Mouse (Mus musculus) forebrain, embryonic 13.5 days (tissue): ENCODE data around the gene Chil1. TPM values are rescaled to one million over a fixed set of nuclear protein-coding genes. Genes with fewer than 3 reads are reported as not detected.

ENCODE experiments used
- ATAC-seq: fragments of 200-750 bp; cut with Nextera tagmentation; 2 replicates; pipeline ENCODE4 v1.8.0; 2017
- H3K27ac ChIP-seq: fragments of 300-500 bp; sonication (generic); 2 replicates; pipeline ENCODE4 v1.5.1; 2015; ENCODE audit warnings: inconsistent platforms, mild to moderate bottlenecking, moderate library complexity
- H3K27me3 ChIP-seq: fragments of 300-500 bp; sonication (generic); 2 replicates; pipeline ENCODE4 v1.6.1; 2015; ENCODE audit warnings: mild to moderate bottlenecking, inconsistent platforms
- H3K36me3 ChIP-seq: fragments of 300-500 bp; sonication (generic); 2 replicates; pipeline ENCODE4 v1.6.1; 2015; ENCODE audit warnings: mild to moderate bottlenecking, inconsistent platforms; ENCODE audit not compliant: poor library complexity, severe bottlenecking
- H3K4me1 ChIP-seq: fragments of 300-500 bp; sonication (generic); 2 replicates; pipeline ENCODE4 v1.6.1; 2015; ENCODE audit warnings: inconsistent platforms
- H3K4me2 ChIP-seq: fragments of 300-500 bp; sonication (generic); 2 replicates; pipeline ENCODE4 v1.6.1; 2015; ENCODE audit warnings: inconsistent platforms, mild to moderate bottlenecking, moderate library complexity
- H3K4me3 ChIP-seq: fragments of 300-500 bp; sonication (generic); 2 replicates; pipeline ENCODE4 v1.5.1; 2015; ENCODE audit warnings: mild to moderate bottlenecking, inconsistent platforms
- H3K9ac ChIP-seq: fragments of 300-500 bp; sonication (generic); 2 replicates; pipeline ENCODE4 v1.6.1; 2015; ENCODE audit warnings: mild to moderate bottlenecking, inconsistent platforms
- H3K9me3 ChIP-seq: fragments of 300-500 bp; sonication (generic); replicated peaks from 2 replicates; pipeline ENCODE4 v1.6.1; 2016; ENCODE audit warnings: inconsistent platforms
- WGBS: fragments of 180-500 bp; shearing (Covaris S2); methylation state at CpG from one replicate; pipeline ENCODE4 v1.1.7; 2015; 5-methylcytosine and 5-hydroxymethylcytosine counted together
- polyA plus RNA-seq: library from polyadenylated mRNA; unstranded; fragments of >200 nt; fragmentation: Nextera tagmentation; extraction: Ambion mirVana; gene quantifications from 2 replicates; pipeline ENCODE4 v1.2.1, GENCODE M21; 2015

Gene Chil1
- polyA plus RNA-seq: 2.0 and 3.2 TPM in 2 replicates

DNA sequence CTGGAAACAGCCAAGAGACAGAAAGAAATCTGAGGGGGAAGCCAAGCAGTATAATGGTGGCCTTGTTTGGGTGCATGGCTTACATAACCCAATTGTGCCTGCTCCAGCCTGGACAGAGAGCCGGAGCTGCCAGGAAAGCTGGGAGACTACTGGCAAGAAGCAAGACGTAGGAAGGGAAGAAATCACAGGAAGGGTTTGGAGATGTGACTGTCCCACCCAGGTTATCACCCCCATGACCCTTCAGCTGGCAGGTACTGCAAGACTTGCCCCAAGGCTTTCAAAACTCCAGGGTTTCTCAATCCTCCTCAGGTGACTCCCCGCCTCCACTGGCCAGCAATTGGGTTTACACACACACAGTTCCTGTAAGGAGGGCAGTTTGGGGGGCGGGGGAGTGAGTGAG lies at the start of gene Chil1:
TSS of gene Chil1 (plus strand) at position 152 of the 400 bp plus-strand sequence.
- Histone ChIP-seq H3K27ac (0 out of 2 replicates have a peak within 1 kb of the TSS, but pooled peaks have one; percentile 6), H3K9ac (no peak within 1 kb of the TSS), H3K36me3 (no peaks in the 10 kb centered on the region), H3K4me3 (no peak within 1 kb of the TSS), H3K4me2 (no peak within 1 kb of the TSS), H3K4me1 (peaks cover 17% of the 10 kb centered on the region), H3K27me3 (0 out of 2 replicates have a peak, but pooled peaks cover 9% of the 10 kb centered on the region), H3K9me3 (no peaks in the 10 kb centered on the region)
- no peak; the same call in 1 of the 2 replicates for ATAC-seq
- whole genome bisulfite sequencing: 47% methylated on average over 4 of the region's 4 CpGs

DNA sequence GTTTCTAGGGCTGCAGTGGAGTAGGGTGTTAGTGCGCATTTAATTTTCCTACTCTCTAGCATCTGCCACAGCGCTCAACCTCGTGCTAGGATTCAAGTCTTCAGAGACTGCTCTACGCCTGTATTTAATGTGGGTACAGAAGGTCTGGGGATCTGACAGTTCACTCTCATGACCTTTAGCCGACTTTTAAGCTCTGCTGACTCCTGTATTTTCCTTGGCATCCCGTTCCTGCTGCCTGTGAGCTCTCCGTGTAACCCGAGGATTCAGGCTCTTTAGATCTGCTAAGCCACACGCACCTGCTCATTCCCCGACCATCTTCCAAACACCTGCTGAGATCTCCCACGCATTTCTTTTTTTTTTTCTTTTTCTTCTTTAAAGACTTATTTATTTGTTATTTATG lies 48.7 kb upstream of the Chil1 start:
- no peak overlapping the region for H3K27ac ChIP-seq
- H3K9me3 ChIP-seq: peaks cover 6% of the 10 kb centered on the region; the same call in 1 of the 2 replicates
- H3K27me3 ChIP-seq: no peaks in the 10 kb centered on the region
- ATAC-seq: no peak
- H3K4me1 ChIP-seq: no peaks in the 10 kb centered on the region
- 74% methylated on average over 11 of the region's 11 CpGs for WGBS
- no peaks in the 10 kb centered on the region for H3K36me3 ChIP-seq
- H3K9ac ChIP-seq: no peak overlapping the region
- H3K4me3 ChIP-seq: no peak overlapping the region
- no peak overlapping the region for H3K4me2 ChIP-seq

DNA sequence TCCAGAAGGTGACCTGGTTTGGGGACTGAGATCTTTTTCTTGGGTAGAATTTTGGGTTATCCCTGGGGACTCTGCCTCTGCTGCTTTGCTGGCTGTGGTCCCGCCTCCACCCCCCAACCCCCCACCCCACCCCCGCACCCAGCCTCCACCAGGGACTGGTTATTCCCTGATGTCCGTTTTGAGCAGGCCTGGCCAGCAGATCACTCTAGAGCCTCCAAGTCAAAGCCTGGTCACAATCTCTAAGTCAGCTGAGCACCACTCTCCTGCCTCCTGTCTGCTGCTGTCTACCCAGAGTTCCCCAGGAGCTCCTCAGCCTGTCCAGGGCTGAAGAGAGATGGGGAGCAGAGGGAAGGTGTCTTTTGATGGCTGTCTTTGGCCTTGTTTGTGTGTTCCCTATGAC lies 45.6 kb upstream of the Chil1 start:
- Histone ChIP-seq H3K9me3 (no peaks in the 10 kb centered on the region), H3K4me2 (no peak overlapping the region), H3K27ac (no peak overlapping the region), H3K4me1 (no peaks in the 10 kb centered on the region), H3K27me3 (no peaks in the 10 kb centered on the region), H3K9ac (no peak overlapping the region), H3K4me3 (no peak overlapping the region), H3K36me3 (no peaks in the 10 kb centered on the region)
- no peak for ATAC-seq
- WGBS: 68% methylated on average over 3 of the region's 3 CpGs

DNA sequence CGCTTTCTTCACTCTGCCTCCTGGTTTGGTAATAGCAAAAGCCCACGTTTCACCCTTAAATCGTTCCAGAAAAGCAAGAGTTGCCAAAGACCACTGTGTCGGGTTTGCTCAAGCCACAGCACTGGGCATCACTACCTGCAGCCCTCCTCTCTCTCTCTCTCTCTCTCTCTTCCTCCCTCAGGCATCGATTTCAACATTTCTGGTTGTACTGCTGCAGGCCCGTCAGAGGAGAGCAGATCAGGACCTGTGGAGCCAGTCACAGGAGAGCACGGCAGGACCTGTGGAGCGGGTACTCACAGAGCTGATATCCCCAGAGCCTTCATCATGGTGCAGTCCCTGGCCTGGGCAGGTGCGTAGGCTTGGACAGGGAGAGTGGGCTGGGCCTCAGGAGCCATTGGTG lies 43.6 kb upstream of the Chil1 start:
- H3K9ac ChIP-seq: no peak overlapping the region
- no peak overlapping the region for H3K4me2 ChIP-seq
- H3K9me3 ChIP-seq: no peaks in the 10 kb centered on the region
- H3K36me3 ChIP-seq: no peaks in the 10 kb centered on the region
- H3K27ac ChIP-seq: no peak overlapping the region
- H3K4me1 ChIP-seq: peaks cover 13% of the 10 kb centered on the region
- no peaks in the 10 kb centered on the region for H3K27me3 ChIP-seq
- no peak for ATAC-seq
- no peak overlapping the region for H3K4me3 ChIP-seq
- WGBS: 90% methylated on average over 9 of the region's 9 CpGs

DNA sequence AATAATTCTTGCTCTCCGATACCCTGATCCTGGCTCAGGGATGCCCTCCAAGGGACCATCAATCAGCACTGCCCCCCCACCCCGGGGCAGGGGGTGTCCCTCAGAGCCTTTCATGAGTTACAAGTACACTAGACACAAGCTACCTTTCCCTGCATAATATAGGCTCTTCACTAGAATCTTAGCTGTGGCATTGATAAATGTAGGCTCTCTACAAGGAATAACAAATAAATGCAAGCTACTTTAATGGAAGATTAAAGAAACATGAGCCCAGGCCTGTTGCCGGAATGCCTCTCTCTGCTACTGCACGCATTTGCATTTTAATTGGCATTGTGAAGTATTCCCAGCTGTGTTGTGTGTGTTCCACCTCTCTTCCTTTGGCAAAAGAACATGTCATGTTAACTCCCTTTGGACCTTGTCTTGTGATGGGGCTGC lies 39.6 kb upstream of the Chil1 start:
- peaks cover 13% of the 10 kb centered on the region for H3K4me1 ChIP-seq
- H3K27me3 ChIP-seq: no peaks in the 10 kb centered on the region
- WGBS: 31% methylated on average over 4 of the region's 4 CpGs
- H3K36me3 ChIP-seq: no peaks in the 10 kb centered on the region
- H3K27ac ChIP-seq: peak overlapping the region; percentile 31
- no peak overlapping the region for H3K4me3 ChIP-seq
- no peaks in the 10 kb centered on the region for H3K9me3 ChIP-seq
- no peak overlapping the region for H3K9ac ChIP-seq
- peak; percentile 51 for ATAC-seq
- no peak overlapping the region for H3K4me2 ChIP-seq

DNA sequence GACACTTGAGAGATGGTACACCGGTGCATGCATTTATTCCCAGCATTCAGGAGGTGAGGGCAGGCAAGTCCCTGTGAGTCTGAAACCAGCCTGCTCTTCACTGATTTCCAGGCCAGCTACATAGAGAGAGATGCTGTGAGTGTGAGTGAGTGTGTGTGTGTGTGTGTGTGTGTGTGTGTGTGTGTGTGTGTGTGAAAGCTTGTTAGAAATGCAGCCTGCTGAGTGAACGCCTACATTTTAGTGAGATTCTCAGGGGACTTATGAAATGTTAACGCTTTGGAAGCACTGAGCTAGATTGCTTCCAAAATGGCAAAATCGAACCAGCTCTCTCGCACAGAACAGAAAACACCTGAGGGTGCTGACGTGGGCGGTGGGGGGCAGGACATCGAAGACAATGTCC lies 35.9 kb upstream of the Chil1 start:
- Histone ChIP-seq H3K27me3 (no peaks in the 10 kb centered on the region), H3K4me2 (no peak overlapping the region), H3K4me3 (no peak overlapping the region), H3K27ac (no peak overlapping the region), H3K9me3 (no peaks in the 10 kb centered on the region), H3K9ac (no peak overlapping the region), H3K36me3 (no peaks in the 10 kb centered on the region), H3K4me1 (peaks cover 13% of the 10 kb centered on the region)
- no peak for ATAC-seq
- 89% methylated on average over 8 of the region's 8 CpGs for WGBS

DNA sequence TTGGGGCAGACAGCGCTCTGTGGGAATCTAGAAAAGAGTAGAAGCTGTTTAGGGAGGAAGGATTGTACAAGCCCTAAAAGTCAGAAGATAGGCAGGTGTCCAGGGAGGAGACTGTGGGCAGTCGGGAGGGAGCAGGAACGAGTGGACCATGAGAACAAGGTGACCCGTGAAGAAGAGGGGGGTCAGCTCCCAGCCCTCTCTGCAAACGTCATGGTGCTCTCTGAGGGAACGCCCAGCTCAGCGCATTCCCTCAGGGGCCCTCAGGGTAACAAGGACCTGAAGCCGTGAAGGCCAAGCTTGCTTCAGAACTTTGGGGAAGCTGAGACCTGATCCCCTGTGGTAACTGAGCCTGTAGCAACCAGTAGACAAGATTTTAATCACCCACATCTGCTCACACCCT lies 31.9 kb upstream of the Chil1 start:
- Histone ChIP-seq H3K27ac (no peak overlapping the region), H3K4me1 (no peaks in the 10 kb centered on the region), H3K36me3 (no peaks in the 10 kb centered on the region), H3K4me3 (no peak overlapping the region), H3K27me3 (no peaks in the 10 kb centered on the region), H3K9ac (no peak overlapping the region), H3K4me2 (no peak overlapping the region), H3K9me3 (no peaks in the 10 kb centered on the region; the same call in 1 of the 2 replicates)
- ATAC-seq: no peak
- 72% methylated on average over 8 of the region's 8 CpGs for WGBS

DNA sequence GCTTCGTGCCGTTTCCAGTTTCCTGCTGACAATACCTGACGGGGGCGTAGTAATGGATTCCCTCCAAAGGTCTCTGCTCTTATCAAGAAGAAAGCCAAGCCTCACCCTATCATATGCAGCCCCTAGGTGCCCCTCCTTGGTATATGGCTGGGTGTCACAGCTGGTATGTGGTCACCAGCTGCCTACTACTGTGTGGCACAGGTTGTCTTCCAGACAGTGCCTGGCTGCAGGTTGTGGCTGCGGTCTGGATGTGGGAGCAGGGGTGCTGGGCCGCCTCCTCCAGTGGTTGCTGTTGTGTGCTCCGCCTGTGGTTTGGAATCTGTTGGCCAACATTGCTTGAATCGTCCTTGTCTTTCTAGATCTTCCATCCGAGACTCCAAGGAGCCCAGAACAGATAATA lies 31.2 kb upstream of the Chil1 start:
- WGBS: 91% methylated on average over 9 of the region's 9 CpGs

DNA sequence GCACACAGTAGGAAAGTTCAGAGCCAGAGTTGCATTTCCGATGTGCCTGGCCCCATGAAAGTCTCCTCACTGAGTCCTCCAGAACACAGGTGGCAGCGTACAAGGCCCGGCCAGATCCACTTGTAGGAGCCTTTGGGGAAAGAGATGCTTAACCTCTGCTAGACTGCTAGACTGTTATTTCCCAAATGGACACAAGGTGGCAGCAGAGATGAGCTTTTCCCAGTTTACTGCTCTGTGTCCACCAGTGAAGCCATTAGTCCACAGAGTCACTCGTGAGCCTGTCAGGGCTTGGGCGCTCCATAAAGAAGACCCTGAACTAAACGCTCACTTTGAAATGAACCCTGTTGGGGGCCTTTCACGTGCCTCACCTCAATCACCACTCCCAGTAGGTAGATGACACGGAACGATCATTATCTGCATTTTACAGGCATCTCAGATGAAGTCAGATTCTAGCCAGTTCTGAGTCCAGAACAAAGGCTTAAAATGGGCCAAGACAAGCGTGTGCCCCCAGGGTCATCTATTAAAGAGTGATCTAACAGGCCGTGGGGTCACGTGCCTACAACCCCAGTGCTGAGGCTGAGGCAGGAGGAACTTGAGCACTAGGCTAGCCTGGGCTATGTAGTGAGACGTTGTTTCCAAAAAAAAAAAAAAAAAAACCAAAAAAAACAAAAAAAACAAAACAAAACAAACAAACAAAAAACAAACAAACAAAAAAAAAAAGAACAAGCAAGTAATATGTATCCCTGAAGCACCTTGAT lies 30.1 kb upstream of the Chil1 start:
- H3K4me1 ChIP-seq: no peaks in the 10 kb centered on the region
- WGBS: 34% methylated on average over 13 of the region's 13 CpGs

More for the DNA sequence above, 31.2 kb upstream of the Chil1 start:
- Histone ChIP-seq H3K36me3 (no peaks in the 10 kb centered on the region), H3K4me1 (no peaks in the 10 kb centered on the region), H3K4me2 (no peak overlapping the region), H3K9me3 (no peaks in the 10 kb centered on the region; the same call in 1 of the 2 replicates), H3K27ac (no peak overlapping the region), H3K9ac (no peak overlapping the region), H3K4me3 (no peak overlapping the region), H3K27me3 (no peaks in the 10 kb centered on the region)
- ATAC-seq: no peak

DNA sequence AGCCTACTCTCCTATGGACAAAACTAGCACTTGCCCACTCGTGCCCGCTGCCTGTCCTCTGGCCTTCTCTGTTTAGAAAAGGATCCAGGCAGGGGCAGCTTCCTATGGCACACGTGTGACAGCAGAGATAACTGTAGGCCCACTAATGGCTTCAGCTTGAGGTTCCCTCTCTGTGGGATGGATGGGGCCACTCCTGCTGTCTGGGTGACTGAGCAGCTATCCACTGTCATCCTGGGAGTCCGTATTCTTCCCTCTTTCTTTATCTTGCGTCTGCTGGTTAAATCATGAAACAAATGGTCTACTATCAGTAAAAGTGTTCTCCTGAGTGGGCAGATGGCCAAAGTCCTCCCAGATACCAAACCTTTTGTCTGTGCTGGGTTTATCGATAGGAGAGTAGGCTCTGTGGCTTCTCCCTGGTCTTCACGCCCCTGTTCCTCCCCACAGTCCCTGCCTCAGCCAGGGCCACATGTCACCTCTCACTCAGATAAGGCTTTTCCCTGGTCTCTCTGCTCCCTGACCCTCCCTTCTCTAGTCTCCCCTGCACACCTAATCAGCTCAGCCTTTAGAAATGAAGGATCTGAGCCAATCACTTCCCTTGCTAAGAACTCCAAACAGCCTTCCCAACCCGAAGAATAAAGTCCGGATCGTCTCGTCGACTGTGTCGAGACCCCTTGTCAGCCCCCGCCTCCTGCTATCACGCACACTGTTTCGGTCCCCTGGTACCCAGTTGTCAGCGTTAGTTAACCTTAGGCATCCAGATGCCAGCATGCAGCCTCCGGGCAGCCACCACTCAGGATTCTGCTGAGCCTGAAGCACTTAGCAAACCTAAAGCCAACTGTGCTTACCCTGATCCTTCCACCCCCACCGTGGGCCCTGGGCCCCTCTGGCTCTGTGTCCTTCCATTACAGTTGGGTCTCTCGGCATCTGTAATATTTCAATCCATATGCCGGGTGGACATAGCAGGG lies 29.1 kb upstream of the Chil1 start:
- ATAC-seq: no peak

More for the DNA sequence above, 30.1 kb upstream of the Chil1 start:
- no peak overlapping the region for H3K4me2 ChIP-seq
- no peak overlapping the region for H3K9ac ChIP-seq
- no peak overlapping the region for H3K27ac ChIP-seq
- no peaks in the 10 kb centered on the region for H3K36me3 ChIP-seq
- H3K27me3 ChIP-seq: no peaks in the 10 kb centered on the region
- no peaks in the 10 kb centered on the region; the same call in 1 of the 2 replicates for H3K9me3 ChIP-seq
- no peak overlapping the region for H3K4me3 ChIP-seq
- ATAC-seq: peak; percentile 90

DNA sequence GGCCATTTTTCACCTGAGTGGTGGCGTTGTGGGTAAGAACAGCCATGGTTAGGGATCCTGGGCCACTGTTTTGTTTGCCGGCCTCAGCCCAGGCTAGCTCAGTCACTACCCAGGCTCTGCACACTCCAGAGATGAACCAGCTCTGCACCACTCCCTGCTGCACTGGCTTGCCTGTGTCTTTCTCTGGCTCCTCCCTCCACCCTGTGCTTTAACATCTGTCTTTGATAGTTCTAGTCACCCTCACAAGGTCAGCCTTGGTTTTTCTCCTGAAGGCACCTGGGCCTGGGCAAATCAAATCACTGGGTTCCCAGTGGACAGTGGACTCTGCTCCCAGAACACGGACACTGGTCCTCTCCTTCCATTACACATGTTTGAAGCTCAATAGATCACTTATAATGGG lies 27.9 kb upstream of the Chil1 start:
- H3K4me1 ChIP-seq: no peaks in the 10 kb centered on the region
- no peaks in the 10 kb centered on the region; the same call in 1 of the 2 replicates for H3K9me3 ChIP-seq
- no peak overlapping the region for H3K4me3 ChIP-seq
- no peak overlapping the region for H3K27ac ChIP-seq
- H3K27me3 ChIP-seq: no peaks in the 10 kb centered on the region
- no peak overlapping the region for H3K4me2 ChIP-seq
- WGBS: 87% methylated on average over 3 of the region's 3 CpGs
- ATAC-seq: no peak
- no peak overlapping the region for H3K9ac ChIP-seq
- H3K36me3 ChIP-seq: no peaks in the 10 kb centered on the region

More for the DNA sequence above, 29.1 kb upstream of the Chil1 start:
- Histone ChIP-seq H3K27ac (no peak overlapping the region), H3K9me3 (no peaks in the 10 kb centered on the region; the same call in 1 of the 2 replicates), H3K4me1 (no peaks in the 10 kb centered on the region), H3K4me3 (no peak overlapping the region), H3K27me3 (no peaks in the 10 kb centered on the region), H3K36me3 (no peaks in the 10 kb centered on the region), H3K4me2 (no peak overlapping the region), H3K9ac (no peak overlapping the region)
- 82% methylated on average over 21 of the region's 21 CpGs for WGBS

DNA sequence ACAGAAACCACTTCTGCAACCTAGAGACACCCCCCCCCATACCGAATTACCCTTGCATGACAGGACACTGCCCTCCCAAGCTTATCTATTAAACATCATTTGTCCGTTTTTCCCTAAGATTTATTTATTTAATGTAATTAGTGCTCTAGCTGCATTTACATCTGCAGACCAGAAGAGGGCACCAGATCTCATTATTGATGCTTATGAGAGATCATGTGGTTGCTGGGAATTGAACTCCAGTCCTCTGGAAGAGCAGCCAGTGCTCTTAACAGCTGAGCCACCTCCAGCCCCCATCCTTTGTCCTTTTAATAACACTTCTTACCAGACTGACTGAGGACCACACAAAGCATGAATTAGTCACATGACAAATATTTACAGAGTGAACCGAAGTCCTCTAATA lies 27.3 kb upstream of the Chil1 start:
- H3K4me2 ChIP-seq: no peak overlapping the region
- H3K9ac ChIP-seq: no peak overlapping the region
- ATAC-seq: no peak
- no peak overlapping the region for H3K27ac ChIP-seq
- H3K9me3 ChIP-seq: no peaks in the 10 kb centered on the region; the same call in 1 of the 2 replicates
- no peaks in the 10 kb centered on the region for H3K27me3 ChIP-seq
- H3K36me3 ChIP-seq: no peaks in the 10 kb centered on the region
- H3K4me1 ChIP-seq: no peaks in the 10 kb centered on the region
- WGBS: 59% methylated on average over 3 of the region's 3 CpGs
- H3K4me3 ChIP-seq: no peak overlapping the region
